8 mouse cellular contexts compared by ENCODE assay signal in genomic region chr3:28780994-28781393, GRCm38 (mm10). TPM values are rescaled to one million over a fixed set of nuclear protein-coding genes. Genes with fewer than 3 reads are reported as not detected.
DNase-seq lines count a peak whose midpoint lies in the region; ATAC-seq and TF ChIP-seq lines count a peak whose summit lies in the region.

Gene Eif5a2 (plus strand): TSS chr3:28781276.

- H3K9me3 ChIP-seq in limb, embryonic 13.5 days, result no peaks in the 10 kb centered on the region
- no peaks in the 10 kb centered on the region for H3K9me3 ChIP-seq in midbrain, embryonic 15.5 days

- peak within 1 kb of the TSS; percentile 87 for H3K4me3 ChIP-seq in embryonic fibroblast, embryonic 13.5 days (ENCODE audit: insufficient read depth, low read length)
- peak within 1 kb of the TSS; percentile 83 for H3K4me3 ChIP-seq in limb, embryonic 13.5 days
- H3K4me3 ChIP-seq in midbrain, embryonic 15.5 days, result peak within 1 kb of the TSS; percentile 77

- DNase-seq in B cell, adult 2 months, result peak; percentile 95 to 96
- DNase-seq in brain, adult 2 months (ENCODE audit: low read depth, low spot score), result peak; percentile 97
- peak; percentile 91 to 92 for DNase-seq in heart, adult 9 months (ENCODE audit: low spot score in 2 of 2)
- DNase-seq in kidney, adult 9 months, result peak; percentile 95
- peak; percentile 89 to 93 for DNase-seq in spleen, adult 18-20 months

- H3K27me3 ChIP-seq in limb, embryonic 13.5 days, result no peaks in the 10 kb centered on the region
- H3K27me3 ChIP-seq in midbrain, embryonic 15.5 days (replicated peaks), result no peaks in the 10 kb centered on the region

- H3K4me1 ChIP-seq in embryonic fibroblast, embryonic 13.5 days (ENCODE audit: control insufficient read depth, insufficient read depth, low read length), result 0 out of 2 replicates have a peak, but pooled peaks cover 3% of the 10 kb centered on the region
- H3K4me1 ChIP-seq in limb, embryonic 13.5 days, result peaks cover 9% of the 10 kb centered on the region; the same call in 1 of the 2 replicates
- H3K4me1 ChIP-seq in midbrain, embryonic 15.5 days, result peaks cover 11% of the 10 kb centered on the region

- peak within 1 kb of the TSS; percentile 96 for H3K4me2 ChIP-seq in limb, embryonic 13.5 days (replicated peaks)
- H3K4me2 ChIP-seq in midbrain, embryonic 15.5 days, result peak within 1 kb of the TSS; percentile 99

- TF ChIP-seq POLR2A in embryonic fibroblast, embryonic 13.5 days (IDR thresholded peaks at IDR 0.05; ENCODE audit: low read depth, low read length), result no peak; the same call in 1 of the 2 replicates

- H3K9ac ChIP-seq in limb, embryonic 13.5 days, result peak within 1 kb of the TSS; percentile 86
- H3K9ac ChIP-seq in midbrain, embryonic 15.5 days, result peak within 1 kb of the TSS; percentile 73

- 4% methylated on average over 16 of the region's 46 CpGs for WGBS in limb, embryonic 13.5 days
- 1% methylated on average over 41 of the region's 46 CpGs for WGBS in midbrain, embryonic 15.5 days

- peak; percentile 99 for ATAC-seq in limb, embryonic 13.5 days (ENCODE audit: low FRiP score, low read depth)
- peak; percentile 99 for ATAC-seq in midbrain, embryonic 15.5 days (replicated peaks)

- no peak within 1 kb of the TSS for H3K27ac ChIP-seq in embryonic fibroblast, embryonic 13.5 days (ENCODE audit: insufficient read depth, low read length)
- H3K27ac ChIP-seq in limb, embryonic 13.5 days, result no peak within 1 kb of the TSS
- no peak within 1 kb of the TSS for H3K27ac ChIP-seq in midbrain, embryonic 15.5 days

- TF ChIP-seq CTCF in embryonic fibroblast, embryonic 13.5 days (IDR thresholded peaks at IDR 0.05; ENCODE audit: borderline replicate concordance, insufficient read depth, low read length), result no peak

- H3K36me3 ChIP-seq in limb, embryonic 13.5 days, result 0 out of 2 replicates have a peak, but pooled peaks cover 13% of the 10 kb centered on the region
- H3K36me3 ChIP-seq in midbrain, embryonic 15.5 days (replicated peaks), result no peaks in the 10 kb centered on the region

RNA-seq across cellular contexts. Expression of gene Eif5a2, which starts in this region (rescaled TPM):
- 11.6 and 12.5 TPM in 2 replicates for polyA plus RNA-seq in embryonic fibroblast, embryonic 13.5 days (2011; ENCODE audit: insufficient read length, low read depth, missing spikeins)
- 8.8 and 9.0 TPM in 2 replicates for polyA plus RNA-seq in limb, embryonic 13.5 days (2015; fragmentation: Nextera tagmentation; extraction: Ambion mirVana)
- 8.3 and 8.9 TPM in 2 replicates for polyA plus RNA-seq in midbrain, embryonic 15.5 days (2015; fragmentation: Nextera tagmentation; extraction: Ambion mirVana)
